Mouse (Mus musculus): ENCODE results near the gene Olfr92. TPM values are rescaled to one million over a fixed set of nuclear protein-coding genes. Genes with fewer than 3 reads are reported as not detected.
A peak's percentile ranks its signal among the peaks of the same experiment; 100 is the strongest.
"Not testable (repeated sequence)": the region's sequence is repeated elsewhere in the genome, so short reads cannot be mapped to it uniquely, and the experiment has no call there.

The Olfr92 gene
- total RNA-seq (2021): not detected

- DNase-seq (ENCODE audit: low spot score in 2 of 2): no peak
- intact Hi-C loops (cut with DNase I): loop anchor here (1.0 kb wide), 1 partner anchor 25 kb away; no protein-coding TSS in a partner anchor
These were observed at the start of gene Olfr92 for GRCm38 (mm10) chr17:37119988-37120387. Olfr92 (minus strand) TSS chr17:37120088.

- DNase-seq (ENCODE audit: low spot score in 2 of 2): no peak
- intact Hi-C loops (cut with DNase I): no loop called here
These were observed 41.5 kb upstream of the Olfr92 start, which contains the start of gene Olfr93 for GRCm38 (mm10) chr17:37161394-37161793. Olfr93 (minus strand) TSS chr17:37161494.

DNA sequence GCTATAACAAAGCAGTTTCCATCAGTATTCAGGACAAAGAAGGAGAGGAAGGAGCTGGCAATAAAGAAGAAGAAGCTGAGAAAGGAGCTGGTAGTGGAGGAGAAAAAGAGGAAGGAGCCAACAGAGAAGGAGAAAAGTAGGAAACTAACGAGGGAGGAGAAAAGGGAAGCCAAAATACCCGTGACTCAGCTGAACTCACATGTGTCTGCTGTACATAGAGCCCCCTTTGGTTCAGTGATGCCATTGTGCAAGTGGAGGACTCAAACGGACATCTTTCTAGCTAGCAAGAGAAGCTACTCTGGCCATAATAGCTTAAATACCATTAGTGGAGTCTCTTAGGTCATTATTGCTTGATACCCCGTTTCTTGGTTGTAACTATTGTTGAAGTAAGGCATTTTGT is 11.5 kb upstream of the Olfr92 start:
- DNase-seq (ENCODE audit: low spot score in 2 of 2); intact Hi-C loops (cut with DNase I): not testable (repeated sequence)

DNA sequence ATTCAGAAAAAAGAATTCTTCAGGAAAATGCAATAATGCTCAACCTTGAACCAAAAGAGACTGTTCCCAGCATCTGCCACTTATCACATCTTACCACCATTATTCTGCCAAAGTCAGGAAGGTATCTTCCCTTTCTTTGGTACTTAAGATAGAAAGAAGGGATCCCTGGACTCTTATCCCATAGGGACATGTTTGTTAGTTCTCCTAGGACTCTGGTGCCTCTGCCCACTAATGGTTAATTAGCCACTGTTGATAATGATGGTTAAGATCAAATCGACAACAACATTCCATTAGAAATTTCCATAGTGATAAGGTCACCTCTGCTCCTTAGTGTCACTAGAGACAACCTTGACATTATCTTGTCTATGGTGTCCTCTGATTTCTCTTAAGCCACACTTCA is 21.7 kb downstream of the Olfr92 start, which contains the start of gene Olfr91:
Gene Olfr91, minus strand, starts transcription at position 101 of the 400 bp plus-strand sequence.
- intact Hi-C loops (cut with DNase I): no loop called here
- DNase-seq (ENCODE audit: low spot score in 2 of 2): no peak

- no peak for DNase-seq (ENCODE audit: low spot score in 2 of 2)
- intact Hi-C loops (cut with DNase I): no loop called here
These were observed 26.6 kb downstream of the Olfr92 start for GRCm38 (mm10) chr17:37093289-37093688.

DNA sequence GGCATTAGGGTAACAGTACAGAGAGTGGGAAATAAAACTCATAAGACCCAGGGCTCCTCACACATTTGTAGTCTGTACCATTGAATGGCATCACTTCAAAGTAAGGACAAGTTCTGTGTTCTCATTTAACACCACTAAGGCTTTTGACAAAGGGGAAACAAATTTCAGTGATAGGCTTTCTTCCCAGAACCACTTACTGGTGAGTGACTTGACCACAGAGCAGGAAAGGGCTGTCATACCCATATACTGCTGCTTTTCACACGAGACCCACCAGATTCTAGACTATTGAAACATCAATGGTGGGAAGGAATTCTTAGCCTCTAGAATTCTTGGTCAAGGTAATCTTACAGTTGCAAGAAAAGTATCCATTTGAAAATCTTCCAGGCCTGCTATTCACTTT is 27.7 kb downstream of the Olfr92 start:
- no peak for DNase-seq (ENCODE audit: low spot score in 2 of 2)
- intact Hi-C loops (cut with DNase I): no loop called here

GRCm38 (mm10) chr17:37088399-37088798 is 31.5 kb downstream of the Olfr92 start, which contains the start of gene Olfr90:
Olfr90 (minus strand) TSS chr17:37088499.
- no peak for DNase-seq (ENCODE audit: low spot score in 2 of 2)
- intact Hi-C loops (cut with DNase I): loop anchor here (5.0 kb wide), 1 partner anchor 196 kb away; the partner anchor contains the start of gene Trim40

DNA sequence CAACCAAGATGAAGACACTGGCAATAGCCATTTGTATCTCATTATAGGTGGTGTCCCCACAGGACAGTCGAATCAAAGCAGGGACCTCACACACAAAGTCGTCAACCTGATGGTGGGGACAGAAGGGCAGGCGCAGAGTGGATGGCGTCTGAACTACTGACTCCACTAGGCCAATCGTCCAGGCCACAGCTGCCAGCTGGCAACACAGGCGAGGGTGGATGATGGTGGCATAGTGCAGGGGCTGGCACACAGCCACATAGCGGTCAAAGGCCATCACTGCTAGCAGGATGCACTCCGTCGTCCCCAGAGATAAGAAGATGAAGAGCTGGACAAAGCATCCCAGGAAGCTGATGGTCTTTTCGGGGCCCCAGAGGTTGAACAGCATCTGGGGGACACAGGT is 34.3 kb downstream of the Olfr92 start:
- peak in 1 of 2 experiments; percentile 1 for DNase-seq (ENCODE audit: low spot score in 2 of 2)
- intact Hi-C loops (cut with DNase I): loop anchor here (5.0 kb wide), 1 partner anchor 193 kb away; the partner anchor contains the start of gene Trim40

DNA sequence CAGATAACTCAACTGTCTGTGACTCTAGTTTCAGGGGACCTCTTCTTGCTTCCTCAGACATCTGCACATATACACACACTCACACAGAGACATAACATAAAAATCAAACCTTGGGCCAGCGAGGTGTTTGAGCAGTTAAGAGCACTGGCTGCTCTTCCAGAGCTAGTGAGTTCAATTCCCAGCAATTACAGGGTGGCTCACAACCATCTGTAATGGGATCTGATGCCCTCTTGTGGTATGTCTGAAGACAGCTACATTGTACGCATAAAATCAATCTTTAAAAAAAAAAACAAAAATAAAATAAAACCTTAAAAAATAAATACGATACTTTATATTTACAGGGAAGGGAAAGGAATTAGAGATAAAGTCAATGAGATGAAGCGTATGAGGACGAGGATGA is 35.3 kb downstream of the Olfr92 start:
- intact Hi-C loops (cut with DNase I): loop anchor here (5.0 kb wide), 1 partner anchor 192 kb away; the partner anchor contains the start of gene Trim40

DNA sequence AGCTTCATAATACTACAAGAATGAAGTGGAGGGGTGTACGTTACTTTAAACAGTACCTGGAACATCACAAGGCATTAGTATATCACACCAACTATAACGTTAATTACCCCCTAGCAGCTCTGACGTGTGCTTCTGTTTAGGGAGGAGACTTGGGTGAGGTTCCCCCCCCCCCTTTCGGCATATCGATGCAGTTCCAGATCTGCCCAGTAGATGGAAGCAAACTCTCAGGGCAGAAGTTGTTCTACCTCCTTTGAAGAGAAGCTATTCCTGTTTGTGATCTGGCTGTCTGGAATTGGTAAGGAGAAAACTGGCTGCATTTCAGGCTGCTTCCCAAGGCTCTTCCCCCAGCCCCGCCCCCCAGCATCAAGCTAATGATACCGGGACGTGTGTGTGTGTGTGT is 36.6 kb downstream of the Olfr92 start:
- DNase-seq (ENCODE audit: low spot score in 2 of 2): peak; percentile 25 to 60
- intact Hi-C loops (cut with DNase I): loop anchor here (1.0 kb wide), 1 partner anchor 120 kb away; no protein-coding TSS in a partner anchor

More for the DNA sequence above, 35.3 kb downstream of the Olfr92 start:
- peak in 1 of 2 experiments; percentile 3 for DNase-seq (ENCODE audit: low spot score in 2 of 2)

- peak in 1 of 2 experiments; percentile 16 for DNase-seq (ENCODE audit: low spot score in 2 of 2)
- intact Hi-C loops (cut with DNase I): no loop called here
These were observed 38.2 kb downstream of the Olfr92 start for GRCm38 (mm10) chr17:37081659-37082058.

DNA sequence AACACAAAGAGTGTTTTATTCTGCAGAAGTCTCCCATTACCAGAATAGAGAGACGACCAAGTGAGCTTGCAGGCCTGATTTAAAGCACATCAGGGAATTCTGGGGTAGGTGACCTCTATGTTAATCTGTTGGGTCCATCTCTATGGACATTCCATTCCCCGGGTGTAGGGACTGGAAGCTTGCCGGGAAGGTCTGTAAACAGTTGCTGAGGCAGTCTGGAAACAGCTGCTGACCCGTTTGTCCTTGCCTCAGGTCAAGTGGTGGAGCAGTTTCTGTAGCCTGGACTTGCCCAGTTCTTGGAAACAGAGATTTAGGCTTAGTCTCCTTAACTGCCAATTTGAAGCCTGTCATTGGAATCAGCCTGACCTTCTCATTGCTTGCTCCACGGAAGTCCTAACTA is 39.8 kb downstream of the Olfr92 start:
- intact Hi-C loops (cut with DNase I): no loop called here

GRCm38 (mm10) chr17:37078990-37079389 is 40.9 kb downstream of the Olfr92 start:
- peak in 1 of 2 experiments; percentile 16 for DNase-seq (ENCODE audit: low spot score in 2 of 2)
- intact Hi-C loops (cut with DNase I): no loop called here

More for the DNA sequence above, 39.8 kb downstream of the Olfr92 start:
- DNase-seq (ENCODE audit: low spot score in 2 of 2): peak in 1 of 2 experiments; percentile 29

- DNase-seq (ENCODE audit: low spot score in 2 of 2): peak in 1 of 2 experiments; percentile 6
- intact Hi-C loops (cut with DNase I): no loop called here
These were observed 41.7 kb downstream of the Olfr92 start for GRCm38 (mm10) chr17:37078193-37078592.

GRCm38 (mm10) chr17:37075766-37076165 is 44.1 kb downstream of the Olfr92 start:
- intact Hi-C loops (cut with DNase I): no loop called here

GRCm38 (mm10) chr17:37075181-37075580 is 44.7 kb downstream of the Olfr92 start:
- intact Hi-C loops (cut with DNase I): no loop called here
- DNase-seq (ENCODE audit: low spot score in 2 of 2): peak in 1 of 2 experiments; percentile 3

More at GRCm38 (mm10) chr17:37075766-37076165, 44.1 kb downstream of the Olfr92 start:
- peak in 1 of 2 experiments; percentile 31 for DNase-seq (ENCODE audit: low spot score in 2 of 2)

GRCm38 (mm10) chr17:37072730-37073276 is 47.1 kb downstream of the Olfr92 start:
- intact Hi-C loops (cut with DNase I): loop anchor here (2.0 kb wide), 1 partner anchor 14 kb away; no protein-coding TSS in a partner anchor
- peak in 1 of 2 experiments; percentile 46 for DNase-seq (ENCODE audit: low spot score in 2 of 2)

- intact Hi-C loops (cut with DNase I): loop anchor here (2.0 kb wide), 1 partner anchor 13 kb away; no protein-coding TSS in a partner anchor
- DNase-seq (ENCODE audit: low spot score in 2 of 2): peak in 1 of 2 experiments; percentile 10
These were observed 47.7 kb downstream of the Olfr92 start for GRCm38 (mm10) chr17:37072080-37072729.

- intact Hi-C loops (cut with DNase I): no loop called here
- DNase-seq (ENCODE audit: low spot score in 2 of 2): no peak
These were observed 49.8 kb downstream of the Olfr92 start for GRCm38 (mm10) chr17:37070121-37070520.

- intact Hi-C loops (cut with DNase I): no loop called here
- no peak for DNase-seq (ENCODE audit: low spot score in 2 of 2)
These were observed 52.0 kb downstream of the Olfr92 start for GRCm38 (mm10) chr17:37067861-37068260.

Measured in left cerebral cortex, postnatal 25 days (tissue).